Mouse (Mus musculus): ENCODE measurements at regions not wholly inside any gene's neighbourhood (a gene's known extent, or its start where the extent isn't known, plus 50 kb on each side); places are given as distances from the start of the nearest gene placed in this dataset.

DNA sequence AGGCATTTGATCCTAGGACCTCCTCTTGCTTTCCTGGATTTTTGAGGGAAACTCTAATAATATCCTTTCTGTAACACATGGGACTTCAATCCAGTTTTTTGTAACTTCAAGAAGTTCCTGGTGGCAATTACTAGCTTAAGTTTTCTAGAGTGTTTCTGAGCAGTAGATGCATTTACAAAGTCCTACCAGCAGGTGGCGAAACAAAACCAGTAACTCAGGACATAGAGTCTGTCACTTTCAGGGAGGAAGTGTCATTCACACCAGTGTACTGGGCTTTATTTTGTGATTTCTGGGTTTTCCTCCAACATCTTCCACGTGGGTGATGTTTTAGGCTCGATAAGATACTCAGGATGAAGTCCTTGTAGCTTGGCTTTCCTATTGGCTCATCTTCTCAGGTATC lies 61.1 kb upstream of the Slc25a36 start:
- TF ChIP-seq CTCF (IDR thresholded peaks at IDR 0.05; ENCODE audit: extremely low read depth, insufficient read depth, low read length) (peak; percentile 40), POLR2A (IDR thresholded peaks at IDR 0.05; ENCODE audit: extremely low read depth, insufficient read depth, low read length) (no peak)
